Mouse (Mus musculus): ENCODE results near the gene Cacul1.

- TF ChIP-seq POLR2A (IDR thresholded peaks at IDR 0.05; ENCODE audit: control insufficient read depth, low read depth, low read length) (no peak), CTCF (IDR thresholded peaks at IDR 0.05; ENCODE audit: control insufficient read depth, insufficient read depth, insufficient replicate concordance, low read depth, low read length) (no peak)
Observed at GRCm38 (mm10) chr19:60531897-60532296, 48.9 kb downstream of the Cacul1 start.

Data from testis, adult 2 months (tissue).